Mouse (Mus musculus) testis, adult 2 months (tissue): ENCODE data around the gene Gucy2c. TPM values are rescaled to one million over a fixed set of nuclear protein-coding genes. Genes with fewer than 3 reads are reported as not detected.

ENCODE experiments used
- H3K27ac ChIP-seq: fragments of 200-500 bp; 2 replicates; pipeline ENCODE4 v1.5.1; 2012; ENCODE audit warnings: low read depth, low read length; ENCODE audit not compliant: control insufficient read depth, insufficient read depth
- H3K27me3 ChIP-seq: fragments of 200-500 bp; 2 replicates; pipeline ENCODE4 v1.6.1; 2012; ENCODE audit warnings: mild to moderate bottlenecking, low read length, moderate library complexity; ENCODE audit not compliant: control insufficient read depth, insufficient read depth
- H3K36me3 ChIP-seq: fragments of 200-500 bp; 2 replicates; pipeline ENCODE4 v1.6.1; 2012; ENCODE audit warnings: mild to moderate bottlenecking, low read length; ENCODE audit not compliant: control insufficient read depth, insufficient read depth
- H3K4me1 ChIP-seq: fragments of 200-500 bp; 2 replicates; pipeline ENCODE4 v1.6.1; 2012; ENCODE audit warnings: low read length; ENCODE audit not compliant: control insufficient read depth, insufficient read depth
- H3K4me3 ChIP-seq: fragments of 200-500 bp; 2 replicates; pipeline ENCODE4 v1.5.1; 2012; ENCODE audit warnings: low read depth, mild to moderate bottlenecking, low read length, moderate library complexity, mixed read lengths; ENCODE audit not compliant: control insufficient read depth
- CTCF ChIP-seq: fragments of 200-500 bp; IDR thresholded peaks from 2 replicates; pipeline ENCODE4 v1.5.1; 2012; ENCODE audit warnings: low read depth, mild to moderate bottlenecking, inconsistent platforms, low read length, moderate library complexity; ENCODE audit not compliant: control insufficient read depth, insufficient read depth, insufficient replicate concordance
- POLR2A ChIP-seq: fragments of 200-500 bp; IDR thresholded peaks from 2 replicates; pipeline ENCODE4 v1.6.1; 2012; ENCODE audit warnings: low read depth, mild to moderate bottlenecking, inconsistent platforms, low read length, moderate library complexity; ENCODE audit not compliant: control insufficient read depth
- polyA plus RNA-seq: library from polyadenylated mRNA; depleted of rRNA; stranded (reverse); fragments of >200 nt; gene quantifications from 2 replicates; pipeline ENCODE4 v1.2.3, GENCODE M21; 2012

Gucy2c gene
- polyA plus RNA-seq, 1 experiment = 0.33 TPM

- Histone ChIP-seq H3K27me3 (no peaks in the 10 kb centered on the region), H3K4me1 (peaks cover 2% of the 10 kb centered on the region; the same call in 1 of the 2 replicates), H3K27ac (no peak overlapping the region), H3K36me3 (no peaks in the 10 kb centered on the region), H3K4me3 (no peak overlapping the region)
- no peak for TF ChIP-seq POLR2A
- no peak for TF ChIP-seq CTCF
Observed at GRCm38 (mm10) chr6:136792884-136793758, 11.6 kb upstream of the Gucy2c start.

- H3K4me3 ChIP-seq = no peak overlapping the region
- TF ChIP-seq CTCF = no peak
- H3K36me3 ChIP-seq = no peaks in the 10 kb centered on the region
- H3K4me1 ChIP-seq = peaks cover 2% of the 10 kb centered on the region; the same call in 1 of the 2 replicates
- no peaks in the 10 kb centered on the region for H3K27me3 ChIP-seq
- no peak overlapping the region for H3K27ac ChIP-seq
Observed at GRCm38 (mm10) chr6:136789391-136789971, 7.9 kb upstream of the Gucy2c start.

- H3K27me3 ChIP-seq = no peaks in the 10 kb centered on the region
- no peak overlapping the region for H3K27ac ChIP-seq
- H3K4me1 ChIP-seq = peaks cover 7% of the 10 kb centered on the region
- no peak for TF ChIP-seq CTCF
- TF ChIP-seq POLR2A = no peak
- H3K36me3 ChIP-seq = no peaks in the 10 kb centered on the region
- H3K4me3 ChIP-seq = no peak overlapping the region
Observed at GRCm38 (mm10) chr6:136782761-136783160, 1.2 kb upstream of the Gucy2c start.

GRCm38 (mm10) chr6:136782146-136782545, 581 bp upstream of the Gucy2c start:
- Histone ChIP-seq H3K4me3 (no peak overlapping the region), H3K27me3 (no peaks in the 10 kb centered on the region), H3K36me3 (no peaks in the 10 kb centered on the region), H3K27ac (no peak overlapping the region), H3K4me1 (peaks cover 7% of the 10 kb centered on the region)
- TF ChIP-seq CTCF = no peak
- no peak for TF ChIP-seq POLR2A

- Histone ChIP-seq H3K27ac (no peak overlapping the region), H3K27me3 (no peaks in the 10 kb centered on the region)
- TF ChIP-seq POLR2A (no peak), CTCF (no peak)
Observed at GRCm38 (mm10) chr6:136776392-136776791, 5.2 kb downstream of the Gucy2c start.

GRCm38 (mm10) chr6:136769859-136770258, 11.7 kb downstream of the Gucy2c start:
- H3K27ac ChIP-seq = no peak overlapping the region
- no peaks in the 10 kb centered on the region for H3K36me3 ChIP-seq
- TF ChIP-seq POLR2A (no peak), CTCF (no peak)
- no peaks in the 10 kb centered on the region for H3K4me1 ChIP-seq
- H3K4me3 ChIP-seq = no peak overlapping the region
- H3K27me3 ChIP-seq = no peaks in the 10 kb centered on the region

More at GRCm38 (mm10) chr6:136776392-136776791, 5.2 kb downstream of the Gucy2c start:
- no peak overlapping the region for H3K4me3 ChIP-seq
- peaks cover 5% of the 10 kb centered on the region for H3K4me1 ChIP-seq
- H3K36me3 ChIP-seq = no peaks in the 10 kb centered on the region

GRCm38 (mm10) chr6:136769143-136769542, 12.4 kb downstream of the Gucy2c start:
- Histone ChIP-seq H3K27me3 (no peaks in the 10 kb centered on the region), H3K4me3 (no peak overlapping the region), H3K4me1 (no peaks in the 10 kb centered on the region), H3K36me3 (no peaks in the 10 kb centered on the region), H3K27ac (no peak overlapping the region)
- TF ChIP-seq POLR2A (no peak), CTCF (no peak)
